Mouse (Mus musculus) Patski (cell line): ENCODE results near the gene Tvp23b. TPM values are rescaled to one million over a fixed set of nuclear protein-coding genes. Genes with fewer than 3 reads are reported as not detected.

Source experiments
- ATAC-seq: fragments of 100-300 bp; one replicate; pipeline ENCODE4 v1.8.0; 2021
- CTCF ChIA-PET: fragments of 350-600 bp; sonication (Branson Sonifier 250); formaldehyde crosslinking; loops from one replicate; lab custom pipeline; 2022; ENCODE audit warnings: inconsistent platforms; lab: Charles Lee
- POLR2A ChIA-PET: fragments of 350-600 bp; sonication (Branson Sonifier 250); formaldehyde crosslinking; loops from one replicate; lab custom pipeline; 2022; ENCODE audit warnings: antibody characterized with exemption, inconsistent platforms; lab: Charles Lee
- DNase-seq: peaks from one replicate; pipeline ENCODE4 v3.0.0-alpha.2; 2011; ENCODE audit warnings: low read depth, low spot score
- H3K27me3 ChIP-seq: fragments of 371-371 bp; one replicate; pipeline ENCODE4 v1.5.1; 2021
- CTCF ChIP-seq: fragments of 100-300 bp; IDR thresholded peaks from one replicate; pipeline ENCODE4 v1.5.1; 2021
- in situ Hi-C: fragments of 300-500 bp; cut with MboI; formaldehyde crosslinking; loops from 3 replicates; pipeline ENCODE4 v1.11.1; 2018; ENCODE audit warnings: low pct_unique_long_range_greater_than_20kb, mixed read lengths
- polyA plus RNA-seq: library from polyadenylated mRNA; unstranded; gene quantifications from one replicate; pipeline ENCODE4 v1.2.3, GENCODE M21; 2021

The Tvp23b gene
- polyA plus RNA-seq, 1 experiment from 2014 or later = 52.8 TPM

DNA sequence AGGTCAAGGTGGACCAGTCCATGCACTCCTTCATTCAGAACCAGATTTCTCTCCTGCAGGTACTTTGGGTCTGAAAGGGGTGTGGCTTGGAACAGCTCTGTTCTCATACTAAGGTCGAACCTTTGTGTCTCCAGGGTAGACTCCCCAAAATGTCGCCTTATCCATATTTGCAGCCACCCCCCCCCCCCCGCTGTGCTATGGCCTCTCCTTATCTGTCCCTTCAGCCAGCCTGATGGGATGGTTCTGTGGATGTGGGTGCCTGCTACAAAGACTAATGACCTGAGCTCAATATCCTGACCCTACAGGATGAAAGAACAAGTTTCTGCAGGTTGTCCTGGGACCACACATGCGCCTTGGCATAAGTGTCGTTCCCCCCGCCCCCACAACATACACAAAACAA, 25.9 kb upstream of the Tvp23b start:
- ATAC-seq = no peak
- ChIA-PET POLR2A (no interaction called here), CTCF (interaction anchor here (1.2 to 1.5 kb wide), 3 partner anchors 41 to 97 kb away, joined by 3 to 4 read pairs (median 3); no protein-coding TSS in a partner anchor)
- no peak for DNase-seq
- peaks cover 12% of the 10 kb centered on the region for H3K27me3 ChIP-seq
- no peak for TF ChIP-seq CTCF
- in situ Hi-C loops = loop anchor here (5.0 kb wide), 1 partner anchor 96 kb away; no protein-coding TSS in a partner anchor

DNA sequence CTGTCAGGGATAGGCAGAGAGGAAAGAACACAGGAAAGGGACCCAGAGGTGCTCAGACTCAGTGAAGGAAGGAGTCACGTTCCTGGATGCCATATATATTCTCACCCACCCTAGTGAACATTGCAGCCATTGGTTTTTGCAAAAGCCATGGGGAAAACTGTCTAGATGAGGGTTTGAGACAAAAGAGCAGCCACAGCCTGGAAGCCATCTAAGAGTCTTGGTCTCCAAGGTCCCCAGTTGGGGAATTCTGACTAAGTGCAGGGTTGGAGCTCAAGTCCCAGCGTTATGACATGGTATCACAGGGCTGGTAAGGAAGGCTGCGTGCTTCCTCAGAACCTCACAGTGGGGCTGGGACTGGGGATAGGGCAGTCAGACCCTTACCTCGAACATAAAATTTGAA, 13.7 kb upstream of the Tvp23b start:
- POLR2A ChIA-PET = no interaction called here
- TF ChIP-seq CTCF = no peak
- H3K27me3 ChIP-seq = peaks cover 5% of the 10 kb centered on the region
- in situ Hi-C loops = no loop called here
- ATAC-seq = no peak
- DNase-seq = no peak
- CTCF ChIA-PET = no interaction called here

DNA sequence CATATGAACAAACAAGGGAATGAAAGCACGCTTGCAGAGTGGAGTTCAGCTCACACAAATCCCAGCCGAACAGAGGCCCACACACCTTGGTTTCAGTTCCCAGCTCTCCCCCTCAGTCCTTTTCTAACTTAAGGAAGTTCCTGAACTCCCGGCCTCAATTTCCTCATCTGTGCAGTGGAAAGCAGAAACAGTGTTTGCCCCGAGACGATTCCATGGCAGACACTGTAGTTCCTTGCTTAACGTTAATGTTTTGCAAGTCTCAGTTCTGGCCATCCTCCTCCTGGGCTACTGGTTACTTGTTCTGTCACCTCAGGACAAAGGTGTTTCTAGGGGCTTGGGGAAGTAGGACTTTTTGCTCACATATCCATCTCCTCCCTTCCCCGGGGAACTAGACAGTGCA, 12.6 kb upstream of the Tvp23b start:
- no peak for TF ChIP-seq CTCF
- no peak for DNase-seq
- peaks cover 5% of the 10 kb centered on the region for H3K27me3 ChIP-seq
- no peak for ATAC-seq
- in situ Hi-C loops = no loop called here
- POLR2A ChIA-PET = no interaction called here
- CTCF ChIA-PET = no interaction called here

DNA sequence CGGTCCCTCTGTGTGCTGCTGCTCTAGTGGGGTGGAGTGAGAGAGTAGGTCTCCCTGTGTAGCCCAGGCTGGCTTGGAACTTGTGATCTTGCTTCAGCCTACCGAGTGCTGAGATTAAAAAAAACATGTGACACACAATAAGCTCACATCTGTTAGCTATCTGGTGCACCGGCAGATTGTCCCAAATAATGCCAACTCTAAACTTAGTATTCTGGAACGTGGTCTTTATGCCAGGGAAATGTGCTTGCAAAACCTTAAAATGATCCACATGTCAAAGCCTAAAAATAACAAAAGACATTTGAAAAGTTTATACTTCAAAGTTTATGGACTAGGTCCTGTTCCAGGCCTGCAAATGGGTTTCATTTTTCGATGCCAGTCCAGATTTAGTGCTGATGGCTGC, 10.1 kb upstream of the Tvp23b start:
- no peak for DNase-seq
- ChIA-PET POLR2A (no interaction called here), CTCF (no interaction called here)
- H3K27me3 ChIP-seq = no peaks in the 10 kb centered on the region
- no peak for TF ChIP-seq CTCF
- ATAC-seq = no peak
- in situ Hi-C loops = no loop called here

DNA sequence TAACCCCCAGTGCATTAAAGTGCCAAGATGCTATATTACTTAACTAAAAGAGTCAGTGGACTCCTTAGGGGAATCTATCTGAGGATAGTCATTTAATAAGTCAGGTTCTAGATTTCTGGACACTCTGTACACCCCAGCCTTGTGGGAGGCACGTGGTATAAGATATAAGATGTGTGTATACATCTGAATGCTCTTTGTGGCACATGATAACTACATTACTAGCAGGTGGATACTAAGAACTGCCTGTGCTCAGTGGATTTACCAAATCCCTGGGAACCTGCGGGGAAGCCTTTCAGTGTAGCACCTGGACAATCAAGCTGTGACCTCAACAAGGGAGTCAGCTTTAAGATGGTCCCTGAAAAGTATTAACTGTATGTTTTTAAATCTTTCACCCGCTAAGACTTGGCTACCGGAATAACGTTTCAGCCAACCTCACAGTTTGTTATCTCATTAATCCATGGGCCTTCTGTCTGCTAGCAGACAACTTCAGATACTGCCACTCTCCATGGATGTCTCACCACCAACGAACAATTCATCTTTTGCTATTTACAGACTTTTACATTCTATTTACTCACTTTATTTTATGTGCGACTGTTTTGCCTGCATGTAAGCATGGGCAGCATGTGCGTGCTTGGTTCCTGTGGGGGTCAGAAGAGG, 9.4 kb upstream of the Tvp23b start:
- H3K27me3 ChIP-seq = no peaks in the 10 kb centered on the region
- CTCF ChIA-PET = interaction anchor here (0.7 kb wide), 1 partner anchor 307 kb away, joined by 4 read pairs; no protein-coding TSS in a partner anchor

DNA sequence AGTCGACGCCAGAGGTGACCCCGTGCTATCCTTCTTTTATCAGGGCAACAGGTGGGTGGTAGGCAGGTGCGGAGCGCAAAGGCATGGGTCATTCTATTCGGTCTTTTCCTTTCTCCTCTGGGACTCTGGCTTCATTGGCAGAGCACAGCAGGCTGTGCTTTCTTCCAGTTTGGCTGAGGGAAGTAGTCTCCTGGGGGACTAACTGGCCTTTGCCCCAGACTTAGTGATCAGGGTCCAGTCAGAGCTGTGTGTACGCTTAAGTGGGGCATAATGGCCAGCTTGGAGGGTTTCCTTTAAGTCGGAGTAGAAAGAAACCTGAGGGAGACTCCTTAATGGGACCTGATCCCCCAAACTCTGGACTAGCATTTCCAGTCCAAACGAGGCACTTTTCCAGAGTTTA, 5.8 kb upstream of the Tvp23b start:
- no peak for DNase-seq
- no peaks in the 10 kb centered on the region for H3K27me3 ChIP-seq
- in situ Hi-C loops = no loop called here
- CTCF ChIA-PET = no interaction called here
- TF ChIP-seq CTCF = no peak
- no peak for ATAC-seq
- POLR2A ChIA-PET = no interaction called here

More for the DNA sequence above, 9.4 kb upstream of the Tvp23b start:
- DNase-seq = no peak
- POLR2A ChIA-PET = no interaction called here
- TF ChIP-seq CTCF = no peak
- ATAC-seq = no peak
- in situ Hi-C loops = no loop called here

DNA sequence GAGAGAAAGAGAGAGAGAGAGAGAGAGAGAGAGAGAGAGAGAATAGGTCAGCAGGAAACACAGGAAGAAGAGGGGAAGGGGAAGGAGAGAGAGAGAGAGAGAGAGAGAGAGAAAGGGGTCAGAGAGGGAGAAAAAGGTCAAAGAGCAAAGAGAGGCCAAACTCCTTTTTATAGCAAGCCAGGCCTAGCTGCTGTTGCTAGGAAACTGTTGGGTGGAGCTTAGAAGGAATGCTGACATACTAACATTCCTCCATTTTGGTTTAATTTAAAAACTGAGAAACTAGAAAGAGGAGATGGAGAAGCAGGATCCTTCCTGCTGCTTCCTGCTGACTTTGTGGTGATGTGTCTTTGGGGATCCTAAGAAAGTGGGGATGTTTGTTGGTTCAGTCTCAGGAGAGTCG, 3.6 kb upstream of the Tvp23b start:
- in situ Hi-C loops = no loop called here
- ATAC-seq (no peak), DNase-seq (no peak)
- POLR2A ChIA-PET = no interaction called here
- H3K27me3 ChIP-seq = no peaks in the 10 kb centered on the region
- CTCF ChIA-PET = interaction anchor here (1.0 to 1.3 kb wide), 2 partner anchors 119 to 131 kb away, joined by 4 to 5 read pairs; no protein-coding TSS in a partner anchor
- no peak for TF ChIP-seq CTCF

DNA sequence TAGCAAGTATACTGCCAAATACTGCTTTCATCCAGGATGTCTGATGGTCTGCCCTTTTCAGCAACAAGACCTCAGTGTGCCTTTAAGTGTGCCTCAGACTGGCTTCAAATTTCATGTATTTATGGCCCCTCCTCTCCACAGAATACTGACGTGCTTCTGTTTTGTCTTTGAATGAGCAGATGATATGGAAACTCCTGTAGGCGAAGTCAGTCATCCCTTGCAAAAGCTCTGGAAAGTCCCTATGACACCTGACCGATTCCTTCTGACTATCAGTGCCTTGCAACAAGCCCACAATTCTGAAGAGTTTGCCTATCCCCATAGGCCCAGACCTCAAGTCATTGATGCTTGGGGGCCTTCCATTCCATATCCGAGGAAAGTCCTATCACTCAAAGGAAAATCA, 2.8 kb upstream of the Tvp23b start:
- in situ Hi-C loops = no loop called here

DNA sequence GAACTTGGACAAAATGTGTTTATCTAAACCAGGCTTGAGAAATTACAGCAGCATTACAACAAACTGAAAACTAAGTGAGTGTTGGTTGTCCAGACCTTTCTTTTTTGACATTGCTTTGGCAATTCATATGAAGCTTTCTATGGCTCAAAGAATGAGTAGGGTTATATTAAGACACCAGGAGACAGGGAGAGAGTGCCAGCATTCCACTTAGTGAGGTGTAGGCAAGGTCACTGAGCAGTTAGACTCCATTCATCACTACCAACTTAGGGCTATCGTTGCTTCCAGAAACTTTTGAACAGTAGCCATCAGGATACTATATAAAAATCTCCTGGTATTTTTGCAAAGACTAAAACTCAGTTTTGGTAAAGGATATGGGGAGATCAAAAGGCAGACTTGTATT, 1.9 kb upstream of the Tvp23b start:
- in situ Hi-C loops = no loop called here
- CTCF ChIA-PET = no interaction called here
- no peak for TF ChIP-seq CTCF
- H3K27me3 ChIP-seq = no peaks in the 10 kb centered on the region
- ATAC-seq = no peak
- no peak for DNase-seq
- POLR2A ChIA-PET = no interaction called here

More for the DNA sequence above, 2.8 kb upstream of the Tvp23b start:
- CTCF ChIA-PET = interaction anchor here (1.3 kb wide), 1 partner anchor 132 kb away, joined by 5 read pairs; no protein-coding TSS in a partner anchor
- ATAC-seq (no peak), DNase-seq (no peak)
- H3K27me3 ChIP-seq = no peaks in the 10 kb centered on the region
- TF ChIP-seq CTCF = no peak
- POLR2A ChIA-PET = no interaction called here

DNA sequence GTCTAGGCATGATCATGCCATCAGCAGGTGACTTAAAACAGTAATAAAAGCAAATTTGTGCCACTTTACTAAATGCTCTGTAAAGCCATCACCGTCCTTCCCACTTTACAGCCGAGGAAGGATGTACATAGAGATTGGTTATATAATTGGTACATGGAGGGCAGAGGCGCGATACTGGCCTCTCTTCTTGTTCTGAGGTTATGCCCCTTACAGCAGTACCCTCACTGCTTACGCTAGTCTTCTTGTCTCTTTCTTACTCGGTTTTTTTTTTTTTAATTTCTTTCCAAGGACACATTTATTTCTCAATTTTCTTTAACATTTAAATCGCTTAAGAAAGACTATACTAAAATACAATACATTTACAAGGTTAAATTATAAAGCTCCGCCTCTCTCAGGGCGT, 527 bp upstream of the Tvp23b start:
- ChIA-PET POLR2A (interaction anchor here (0.6 kb wide), 1 partner anchor 334 kb away, joined by 4 read pairs; no protein-coding TSS in a partner anchor), CTCF (interaction anchor here (1.3 kb wide), 1 partner anchor 134 kb away, joined by 3 read pairs; no protein-coding TSS in a partner anchor)
- in situ Hi-C loops = no loop called here
- no peaks in the 10 kb centered on the region for H3K27me3 ChIP-seq
- ATAC-seq = no peak
- no peak for DNase-seq
- TF ChIP-seq CTCF = no peak

DNA sequence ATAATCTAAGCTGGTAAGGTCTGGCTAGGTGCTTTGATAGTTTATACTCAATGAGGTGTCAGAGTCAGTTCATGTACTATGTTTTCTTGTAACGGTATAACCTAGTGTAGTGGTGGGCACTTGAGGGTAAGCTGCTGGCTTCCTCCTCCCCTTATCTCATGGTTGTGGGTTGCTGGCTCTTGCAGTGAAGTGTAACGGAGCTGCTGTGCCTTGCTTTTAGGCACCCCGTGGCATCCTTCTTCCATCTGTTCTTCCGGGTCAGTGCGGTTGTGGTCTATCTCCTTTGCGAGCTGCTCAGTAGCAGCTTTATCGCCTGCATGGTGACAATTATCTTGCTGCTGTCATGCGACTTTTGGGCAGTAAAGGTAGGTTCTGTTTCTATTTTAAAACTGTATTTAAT, 4.2 kb downstream of the Tvp23b start:
- no peak for DNase-seq
- in situ Hi-C loops = no loop called here
- ChIA-PET POLR2A (no interaction called here), CTCF (interaction anchor here (3.3 kb wide), 1 partner anchor 19 kb away, joined by 12 read pairs; no protein-coding TSS in a partner anchor)
- no peak for TF ChIP-seq CTCF
- H3K27me3 ChIP-seq = no peaks in the 10 kb centered on the region
- ATAC-seq = no peak
